Mouse (Mus musculus) heart, embryonic 14.5 days (tissue): Measurements from ENCODE around the gene Nfe2l1. TPM values are rescaled to one million over a fixed set of nuclear protein-coding genes. Genes with fewer than 3 reads are reported as not detected.

Source experiments
- ATAC-seq: fragments of 200-750 bp; cut with Nextera tagmentation; 2 replicates; pipeline ENCODE4 v1.8.0; 2017; ENCODE audit warnings: low read depth, moderate TSS enrichment; ENCODE audit not compliant: insufficient number of reproducible peaks, insufficient read depth, low FRiP score
- H3K27ac ChIP-seq, 2 experiments: fragments of 200-500 bp in 1 of 2; fragments of 300-500 bp in 1 of 2; sonication (generic) in 1 of 2; replicated peaks in 1 of 2; 2 replicates each; pipeline ENCODE4 v1.5.1; 2012 to 2014; ENCODE audit warnings: low read depth in 2 of 2, low read length in 2 of 2, control low read depth in 1 of 2, mild to moderate bottlenecking in 1 of 2, mixed read lengths in 1 of 2; ENCODE audit not compliant: control insufficient read depth in 1 of 2, insufficient read depth in 1 of 2
- H3K27me3 ChIP-seq: fragments of 300-500 bp; sonication (generic); 2 replicates; pipeline ENCODE4 v1.6.1; 2014; ENCODE audit warnings: mild to moderate bottlenecking, low read length, control low read depth; ENCODE audit not compliant: control insufficient read depth, insufficient read depth
- H3K36me3 ChIP-seq: fragments of 300-500 bp; sonication (generic); 2 replicates; pipeline ENCODE4 v1.6.1; 2014; ENCODE audit warnings: mild to moderate bottlenecking, control low read depth, low read length, mixed read lengths; ENCODE audit not compliant: control insufficient read depth, insufficient read depth
- H3K4me1 ChIP-seq, 2 experiments: fragments of 200-500 bp in 1 of 2; fragments of 300-500 bp in 1 of 2; sonication (generic) in 1 of 2; 2 replicates each; pipeline ENCODE4 v1.6.1; 2012 to 2014; ENCODE audit warnings: low read length in 2 of 2, control low read depth in 1 of 2, mixed read lengths in 1 of 2; ENCODE audit not compliant: control insufficient read depth in 2 of 2, insufficient read depth in 2 of 2
- H3K4me2 ChIP-seq: fragments of 300-500 bp; sonication (generic); 2 replicates; pipeline ENCODE4 v1.6.1; 2014; ENCODE audit warnings: mild to moderate bottlenecking, low read length
- H3K4me3 ChIP-seq, 2 experiments: fragments of 200-500 bp in 1 of 2; fragments of 300-500 bp in 1 of 2; sonication (generic) in 1 of 2; 2 replicates each; pipeline ENCODE4 v1.5.1; 2012 to 2014; ENCODE audit warnings: low read length in 2 of 2, mild to moderate bottlenecking in 2 of 2, control low read depth in 1 of 2, low read depth in 1 of 2, moderate library complexity in 1 of 2; ENCODE audit not compliant: control insufficient read depth in 1 of 2, insufficient read depth in 1 of 2
- H3K9ac ChIP-seq: fragments of 300-500 bp; sonication (generic); 2 replicates; pipeline ENCODE4 v1.6.1; 2014; ENCODE audit warnings: mild to moderate bottlenecking, low read length
- H3K9me3 ChIP-seq: fragments of 300-500 bp; sonication (generic); 2 replicates; pipeline ENCODE4 v1.6.1; 2016; ENCODE audit warnings: low read length, control low read depth; ENCODE audit not compliant: control insufficient read depth
- WGBS: fragments of 180-500 bp; shearing (Covaris S2); extraction: QIAGEN DNeasy Blood & Tissue Kit; methylation state at CpG from one replicate; pipeline ENCODE4 v1.1.7; 2014; 5-methylcytosine and 5-hydroxymethylcytosine counted together
- polyA plus RNA-seq: library from polyadenylated mRNA; unstranded; fragments of >200 nt; fragmentation: Nextera tagmentation; extraction: Ambion mirVana; gene quantifications from 2 replicates; pipeline ENCODE4 v1.2.1, GENCODE M21; 2014

Nfe2l1 gene
- polyA plus RNA-seq, 1 experiment from 2014 or later, result 55.1 TPM

DNA sequence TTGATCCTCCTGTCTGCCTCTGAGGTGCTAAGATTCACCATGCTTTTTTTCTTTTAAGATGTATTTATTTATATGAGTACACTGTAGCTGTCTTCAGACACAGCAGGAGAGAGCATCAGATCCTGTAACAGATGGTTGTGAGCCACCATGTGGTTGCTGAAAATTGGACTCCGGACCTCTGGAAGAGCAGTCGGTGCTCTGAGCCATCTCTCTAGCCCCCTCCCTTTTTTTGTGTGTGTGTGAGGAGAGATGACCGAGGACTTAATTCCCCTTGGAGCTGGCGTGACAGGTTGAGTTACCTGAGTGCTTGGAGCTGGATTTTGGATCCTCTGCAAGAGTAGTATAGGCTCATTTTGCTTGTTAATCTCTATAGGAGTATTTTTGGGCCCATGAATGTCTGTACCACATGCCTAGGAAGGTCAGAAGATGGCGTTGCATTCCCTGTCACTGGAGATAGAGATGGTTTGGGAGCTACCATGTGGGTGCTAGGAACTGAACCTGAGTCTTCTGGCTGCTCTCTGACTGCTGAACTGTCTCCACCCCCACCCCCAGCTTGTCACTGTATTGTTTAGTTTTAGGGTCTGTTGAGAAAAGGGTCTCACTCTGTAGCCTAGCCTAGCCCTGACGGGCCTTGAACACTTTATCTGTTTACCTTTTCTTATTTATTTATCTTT lies 20.1 kb downstream of the Nfe2l1 start:
- ATAC-seq, result no peak
- H3K4me3 ChIP-seq, result no peak overlapping the region
- no peak overlapping the region for H3K27ac ChIP-seq
- H3K4me2 ChIP-seq, result no peak overlapping the region
- no peaks in the 10 kb centered on the region for H3K4me1 ChIP-seq
- no peak overlapping the region for H3K9ac ChIP-seq
- WGBS, result 93% methylated on average over 6 of the region's 6 CpGs
- H3K36me3 ChIP-seq, result peaks cover 97% of the 10 kb centered on the region
- H3K9me3 ChIP-seq, result no peaks in the 10 kb centered on the region
- no peaks in the 10 kb centered on the region for H3K27me3 ChIP-seq

DNA sequence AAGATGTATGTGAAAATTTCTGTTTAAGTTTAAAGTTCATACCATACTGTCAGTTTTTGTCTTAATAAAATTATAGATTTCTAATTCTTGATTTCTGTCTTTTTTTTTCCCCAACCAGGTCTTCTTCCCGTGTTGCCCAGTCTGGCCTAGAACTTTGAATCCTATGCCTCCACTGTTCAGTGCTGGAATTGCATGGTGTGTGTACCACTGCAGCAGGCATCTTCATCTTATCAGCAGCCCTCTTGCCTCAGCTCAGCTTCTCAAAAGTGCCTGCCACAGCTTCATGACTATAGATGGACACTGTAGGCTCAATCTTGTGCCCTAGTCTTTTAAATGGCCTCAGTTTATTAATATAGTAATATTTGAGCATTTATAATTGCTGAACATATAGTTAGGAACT lies 21.7 kb downstream of the Nfe2l1 start:
- peaks cover 98% of the 10 kb centered on the region for H3K36me3 ChIP-seq

DNA sequence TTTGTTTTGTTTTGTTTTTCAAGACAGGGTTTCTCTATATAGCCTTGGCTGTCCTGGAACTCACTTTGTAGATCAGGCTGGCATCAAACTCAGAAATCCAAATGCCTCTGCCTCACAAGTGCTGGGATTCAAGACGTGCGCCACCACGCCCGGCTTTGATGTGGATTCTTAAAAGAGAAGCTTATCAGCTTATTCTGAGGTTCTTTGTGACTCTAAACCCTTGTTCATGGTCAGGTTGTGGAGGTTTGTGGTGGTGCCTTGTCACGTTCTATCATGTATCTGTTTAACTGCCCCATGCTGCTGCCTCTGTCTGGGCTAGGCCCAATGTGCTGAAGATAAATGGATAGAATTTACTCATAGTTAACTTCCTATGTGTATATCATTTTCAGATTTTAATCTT lies 24.2 kb downstream of the Nfe2l1 start:
- Histone ChIP-seq H3K36me3 (peaks cover 98% of the 10 kb centered on the region), H3K27ac (no peak overlapping the region), H3K4me2 (no peak overlapping the region), H3K4me3 (no peak overlapping the region), H3K27me3 (no peaks in the 10 kb centered on the region), H3K4me1 (no peaks in the 10 kb centered on the region), H3K9me3 (no peaks in the 10 kb centered on the region), H3K9ac (no peak overlapping the region)
- 91% methylated on average over 5 of the region's 5 CpGs for WGBS
- ATAC-seq, result no peak

More for the DNA sequence above, 21.7 kb downstream of the Nfe2l1 start:
- Histone ChIP-seq H3K9me3 (no peaks in the 10 kb centered on the region), H3K9ac (no peak overlapping the region), H3K4me1 (no peaks in the 10 kb centered on the region), H3K27me3 (no peaks in the 10 kb centered on the region), H3K4me2 (no peak overlapping the region), H3K27ac (no peak overlapping the region), H3K4me3 (no peak overlapping the region)
- ATAC-seq, result no peak
- WGBS, result 43% methylated on average over 1 of the region's 1 CpGs

DNA sequence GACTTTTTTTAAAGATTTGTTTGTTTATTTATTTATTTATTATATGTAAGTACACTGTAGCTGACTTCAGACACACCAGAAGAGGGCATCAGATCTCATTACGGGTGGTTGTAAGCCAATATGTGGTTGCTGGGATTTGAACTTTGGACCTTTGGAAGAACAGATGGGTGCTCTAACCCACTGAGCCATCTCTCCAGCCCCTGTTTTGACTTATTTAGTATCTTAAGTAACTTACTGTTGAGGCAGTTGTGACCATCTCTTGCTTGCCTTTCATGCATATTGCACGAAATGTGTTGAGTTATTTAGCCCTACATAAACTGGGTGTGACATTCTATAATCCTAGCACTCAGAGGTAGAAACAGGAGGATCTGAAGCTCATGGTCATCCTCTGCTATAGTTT lies 30.3 kb downstream of the Nfe2l1 start:
- H3K4me3 ChIP-seq, result no peak overlapping the region
- H3K36me3 ChIP-seq, result peaks cover 80% of the 10 kb centered on the region
- H3K27me3 ChIP-seq, result no peaks in the 10 kb centered on the region
- H3K9ac ChIP-seq, result no peak overlapping the region
- H3K4me1 ChIP-seq, result 0 out of 4 replicates have a peak, but pooled peaks cover 0 to 3% of the 10 kb centered on the region in 2 experiments
- no peak overlapping the region for H3K4me2 ChIP-seq
- ATAC-seq, result no peak
- H3K9me3 ChIP-seq, result no peaks in the 10 kb centered on the region
- WGBS, result 95% methylated on average over 2 of the region's 2 CpGs
- no peak overlapping the region for H3K27ac ChIP-seq

DNA sequence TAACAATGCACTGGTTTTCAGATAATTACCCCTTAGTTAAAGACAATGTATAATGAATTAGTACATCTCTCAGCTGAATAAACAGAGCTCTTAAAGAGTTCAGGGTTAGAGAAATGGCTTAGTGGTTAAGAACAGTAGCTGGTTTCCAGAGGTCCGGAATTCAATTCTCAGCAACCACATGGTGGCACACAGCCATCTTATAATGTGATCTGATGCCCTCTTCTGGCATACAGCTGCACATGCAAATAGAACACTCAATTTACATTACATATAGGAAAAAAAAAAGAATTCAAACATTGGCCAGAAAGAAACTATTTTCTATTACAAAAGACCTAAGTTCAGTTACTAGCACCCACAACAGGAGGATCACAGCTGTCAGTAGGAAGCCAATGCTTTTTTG lies 33.2 kb downstream of the Nfe2l1 start:
- H3K4me1 ChIP-seq, result peaks cover 0 to 11% of the 10 kb centered on the region in 2 experiments; a peak in 1 of 4 replicates
- no peak overlapping the region for H3K4me2 ChIP-seq
- no peak for ATAC-seq
- H3K9me3 ChIP-seq, result no peaks in the 10 kb centered on the region
- H3K9ac ChIP-seq, result no peak overlapping the region
- H3K27ac ChIP-seq, result no peak overlapping the region
- no peaks in the 10 kb centered on the region for H3K27me3 ChIP-seq
- H3K36me3 ChIP-seq, result peaks cover 57% of the 10 kb centered on the region
- WGBS, result 79% methylated on average over 1 of the region's 1 CpGs
- no peak overlapping the region for H3K4me3 ChIP-seq

DNA sequence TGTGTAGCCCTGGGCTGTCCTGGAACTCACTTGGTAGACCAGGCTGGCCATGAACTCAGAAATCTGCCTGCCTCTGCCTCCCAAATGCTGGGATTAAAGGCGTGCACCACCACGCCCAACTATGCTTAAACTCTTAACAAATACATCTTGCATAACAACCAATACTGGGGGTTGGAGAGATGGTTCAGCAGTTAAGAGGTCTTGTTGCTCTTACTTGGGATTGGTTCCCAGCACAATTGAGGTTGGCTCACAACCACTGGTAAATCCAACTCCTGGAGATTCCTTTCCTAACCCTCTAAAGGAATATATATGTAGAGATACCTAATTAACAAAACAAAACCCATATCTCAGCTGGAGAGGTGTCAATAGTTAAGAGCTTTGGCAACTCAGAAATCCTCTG lies 33.7 kb downstream of the Nfe2l1 start:
- no peak overlapping the region for H3K9ac ChIP-seq
- no peaks in the 10 kb centered on the region for H3K27me3 ChIP-seq
- 96% methylated on average over 2 of the region's 2 CpGs for WGBS
- no peak overlapping the region for H3K4me2 ChIP-seq
- no peak overlapping the region for H3K27ac ChIP-seq
- peaks cover 54% of the 10 kb centered on the region for H3K36me3 ChIP-seq
- ATAC-seq, result no peak
- no peaks in the 10 kb centered on the region for H3K9me3 ChIP-seq
- no peak overlapping the region for H3K4me3 ChIP-seq
- peaks cover 0 to 11% of the 10 kb centered on the region in 2 experiments; a peak in 1 of 4 replicates for H3K4me1 ChIP-seq

DNA sequence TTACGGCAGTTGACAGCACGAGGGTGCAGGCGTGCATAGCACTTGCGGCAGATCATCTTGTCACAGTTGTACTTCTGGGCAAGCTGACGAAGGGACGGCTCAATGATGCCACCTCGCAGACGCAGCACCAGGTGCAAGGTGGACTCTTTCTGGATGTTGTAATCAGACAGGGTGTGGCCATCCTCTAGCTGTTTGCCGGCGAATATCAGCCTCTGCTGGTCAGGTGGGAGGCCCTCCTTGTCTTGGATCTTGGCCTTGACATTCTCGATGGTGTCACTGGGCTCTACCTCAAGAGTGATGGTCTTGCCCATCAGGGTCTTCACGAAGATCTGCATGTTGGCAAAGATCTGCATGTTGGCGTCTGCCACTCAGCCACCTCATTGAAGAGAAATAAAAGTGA lies 34.3 kb downstream of the Nfe2l1 start:
- H3K27me3 ChIP-seq, result no peaks in the 10 kb centered on the region
- 93% methylated on average over 13 of the region's 13 CpGs for WGBS
- no peak for ATAC-seq

DNA sequence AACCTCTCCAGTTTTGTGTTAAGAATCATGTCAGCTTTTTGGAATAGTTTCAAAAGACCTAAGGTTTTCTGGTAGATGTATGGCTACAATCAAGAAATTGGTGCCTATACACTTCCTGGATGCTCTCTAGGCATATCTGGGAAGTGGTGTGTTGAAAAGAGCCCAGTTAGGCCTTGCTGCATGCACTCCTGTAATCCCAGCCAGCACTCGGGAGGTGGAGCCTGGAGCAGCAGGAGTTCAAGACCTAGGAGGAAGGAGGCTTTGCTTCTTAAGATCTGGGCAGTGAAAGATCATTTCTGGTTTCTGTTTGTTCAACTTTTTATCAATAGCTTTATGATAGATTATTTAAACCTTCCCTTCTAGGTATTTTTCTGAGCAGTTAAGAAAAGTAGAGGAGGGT lies 39.1 kb downstream of the Nfe2l1 start:
- no peaks in the 10 kb centered on the region for H3K27me3 ChIP-seq
- peak overlapping the region; percentile 84 for H3K4me2 ChIP-seq
- H3K27ac ChIP-seq, result no peak overlapping the region
- peak overlapping the region; percentile 86; the same call in 1 of the 2 replicates for H3K9ac ChIP-seq
- H3K4me1 ChIP-seq, result peaks cover 4 to 20% of the 10 kb centered on the region in 2 experiments
- peak overlapping the region in 1 of 2 experiments; percentile 73; a peak in 2 of 4 replicates for H3K4me3 ChIP-seq
- no peaks in the 10 kb centered on the region for H3K9me3 ChIP-seq
- H3K36me3 ChIP-seq, result peaks cover 14% of the 10 kb centered on the region
- ATAC-seq, result no peak
- 19% methylated on average over 1 of the region's 1 CpGs for whole genome bisulfite sequencing

More for the DNA sequence above, 34.3 kb downstream of the Nfe2l1 start:
- Histone ChIP-seq H3K27ac (no peak overlapping the region), H3K36me3 (peaks cover 49% of the 10 kb centered on the region), H3K4me1 (peaks cover 0 to 16% of the 10 kb centered on the region in 2 experiments), H3K4me2 (no peak overlapping the region), H3K9ac (no peak overlapping the region), H3K4me3 (no peak overlapping the region), H3K9me3 (no peaks in the 10 kb centered on the region)
